Mouse (Mus musculus) lung, postnatal 25 days (tissue): ENCODE measurements at regions not wholly inside any gene's neighbourhood (a gene's known extent, or its start where the extent isn't known, plus 50 kb on each side); places are given as distances from the start of the nearest gene placed in this dataset.

Experiments used
- DNase-seq: peaks from one replicate; pipeline ENCODE4 v3.0.0; 2022; ENCODE audit warnings: low spot score

DNA sequence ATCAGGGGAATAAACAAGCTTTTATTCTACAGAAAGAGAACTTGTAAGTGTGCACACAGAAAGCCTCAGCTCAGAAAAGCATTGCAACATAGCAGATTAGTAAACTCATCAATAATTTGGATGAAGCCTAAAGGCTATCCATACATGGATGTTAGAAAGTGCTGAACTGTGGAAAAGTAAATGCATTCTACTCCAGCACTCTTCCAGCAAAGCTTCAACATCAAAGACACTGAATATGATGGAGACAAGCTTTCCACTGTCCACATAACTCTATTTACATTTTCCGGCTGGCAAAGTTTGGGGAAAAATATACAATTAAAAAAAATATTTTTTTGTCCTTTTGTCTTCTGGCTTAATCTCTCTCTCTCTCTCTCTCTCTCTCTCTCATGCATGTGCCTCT, 69.7 kb downstream of the Slitrk6 start:
- no peak for DNase-seq

DNA sequence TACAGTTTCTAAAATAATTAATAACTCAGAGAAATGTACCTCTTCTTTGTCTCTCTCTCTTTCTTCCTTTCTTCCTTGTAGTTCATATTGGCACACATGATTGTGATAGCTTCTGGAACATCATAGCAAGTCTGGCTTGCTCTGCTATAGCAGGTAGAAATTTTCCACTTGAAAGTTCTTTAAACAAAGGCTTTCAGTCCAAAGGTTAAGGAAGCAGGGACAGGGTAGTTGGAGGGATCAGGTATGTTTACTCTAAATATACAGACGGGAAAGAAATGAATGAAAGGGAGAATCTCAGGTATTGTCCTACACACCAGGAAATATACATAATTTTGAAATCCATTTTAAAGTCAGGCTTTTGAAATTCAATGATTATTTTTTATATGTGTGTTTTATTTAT, 75.2 kb downstream of the Slitrk6 start:
- DNase-seq = no peak

DNA sequence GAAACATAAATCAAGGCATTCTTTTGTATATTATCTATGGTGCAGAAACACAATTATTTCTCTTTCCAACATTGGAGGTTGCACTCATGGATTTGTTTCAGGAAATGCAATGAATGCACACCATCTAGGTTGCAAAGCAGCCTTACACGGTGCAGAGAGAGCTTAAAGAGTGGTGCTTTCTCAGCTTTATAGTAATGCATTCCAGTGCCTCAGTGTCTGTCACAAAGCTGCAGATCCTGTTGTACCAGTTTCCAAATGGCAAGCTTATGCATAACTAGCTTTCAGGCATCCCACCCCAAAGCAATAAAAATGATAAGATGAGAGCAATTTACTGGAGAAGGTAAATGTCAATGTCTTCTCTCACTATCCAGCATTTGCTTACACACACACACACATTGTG, 89.2 kb downstream of the Slitrk6 start:
- no peak for DNase-seq

- DNase-seq = no peak
These were observed 91.7 kb downstream of the Slitrk6 start for GRCm38 (mm10) chr14:110663231-110663630.

DNA sequence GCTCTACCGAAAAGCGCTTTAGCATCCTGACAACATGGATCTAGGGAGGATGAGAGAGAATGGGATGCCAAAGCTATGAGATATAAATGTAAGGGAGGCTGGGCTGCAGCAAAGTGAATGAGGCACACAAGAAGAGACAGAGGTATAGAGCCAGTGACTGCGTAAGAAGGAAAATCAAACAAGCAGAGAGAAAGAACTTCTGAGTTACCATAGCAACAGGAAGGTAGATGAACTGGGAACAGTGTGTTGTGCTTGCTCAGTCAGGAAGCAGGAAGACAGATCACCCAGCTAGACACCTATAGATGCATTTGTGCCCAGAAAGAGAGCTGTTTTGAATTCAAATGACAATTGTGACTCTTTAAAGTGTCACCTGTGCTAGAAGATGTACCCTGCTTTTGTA, 120.8 kb downstream of the Slitrk6 start:
- DNase-seq = no peak

GRCm38 (mm10) chr14:110623716-110624115, 131.2 kb downstream of the Slitrk6 start:
- DNase-seq = peak; percentile 16

DNA sequence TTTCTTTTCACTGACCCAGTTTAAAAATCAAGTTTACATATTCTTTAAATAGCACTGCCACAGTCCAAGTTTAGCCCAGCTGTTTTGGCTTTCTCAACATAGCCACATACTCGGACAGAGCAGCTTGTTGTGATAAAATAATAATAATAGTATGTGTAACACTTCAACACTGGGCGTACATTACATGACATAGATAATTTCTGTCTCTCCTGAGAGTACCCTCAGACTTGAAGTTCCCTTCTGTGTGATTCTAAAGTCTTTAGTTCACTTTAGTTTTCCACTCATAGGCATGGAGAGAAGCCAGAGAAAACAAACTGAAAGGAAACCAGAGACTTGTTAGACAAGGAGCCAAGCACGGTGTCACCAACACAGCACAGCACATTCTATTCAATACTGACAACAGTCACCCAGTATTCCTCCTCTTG, 136.4 kb downstream of the Slitrk6 start:
- peak; percentile 7 for DNase-seq

DNA sequence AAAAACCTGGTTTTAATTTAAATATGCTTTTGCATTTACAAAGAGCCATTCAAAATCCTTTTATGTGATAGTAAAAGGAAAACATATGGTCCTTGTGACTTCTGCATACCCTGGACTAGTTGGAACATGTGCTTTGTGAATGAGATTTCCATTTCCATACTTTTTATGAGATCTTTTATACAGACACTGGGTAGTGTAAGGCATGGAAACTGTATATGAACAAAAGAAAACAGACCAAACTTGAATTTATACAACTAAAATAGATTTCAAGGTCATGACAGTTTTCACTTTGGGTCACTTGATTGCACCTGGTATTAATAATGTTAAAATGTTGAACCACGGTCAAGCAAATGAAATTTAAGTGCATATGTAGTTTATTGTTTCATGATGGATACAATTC, 138.5 kb downstream of the Slitrk6 start:
- no peak for DNase-seq

GRCm38 (mm10) chr14:110580311-110580710, 174.6 kb downstream of the Slitrk6 start:
- no peak for DNase-seq

DNA sequence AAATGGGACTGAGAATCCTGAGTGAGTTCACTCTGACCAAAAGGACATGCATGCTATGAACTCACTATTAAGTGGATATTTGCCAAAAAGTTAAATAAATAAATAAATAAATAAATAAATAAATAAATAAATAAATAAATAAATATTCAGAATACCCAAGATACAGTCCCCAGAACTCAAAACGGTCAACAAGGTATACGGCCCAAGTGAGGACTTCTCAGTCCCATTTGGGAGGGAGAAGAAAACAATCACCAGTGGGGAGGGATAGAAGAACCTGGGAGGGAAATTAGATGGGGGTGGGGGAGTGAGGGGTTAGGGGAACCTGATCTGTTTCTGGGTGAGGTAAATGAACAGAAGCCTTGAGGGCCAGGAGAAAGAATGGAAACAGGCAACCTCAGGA, 184.2 kb downstream of the Slitrk6 start:
- DNase-seq = no peak

- DNase-seq = no peak
These were observed 189.0 kb downstream of the Slitrk6 start for GRCm38 (mm10) chr14:110565783-110566445.

- no peak for DNase-seq
These were observed 190.3 kb downstream of the Slitrk6 start for GRCm38 (mm10) chr14:110564621-110565020.

DNA sequence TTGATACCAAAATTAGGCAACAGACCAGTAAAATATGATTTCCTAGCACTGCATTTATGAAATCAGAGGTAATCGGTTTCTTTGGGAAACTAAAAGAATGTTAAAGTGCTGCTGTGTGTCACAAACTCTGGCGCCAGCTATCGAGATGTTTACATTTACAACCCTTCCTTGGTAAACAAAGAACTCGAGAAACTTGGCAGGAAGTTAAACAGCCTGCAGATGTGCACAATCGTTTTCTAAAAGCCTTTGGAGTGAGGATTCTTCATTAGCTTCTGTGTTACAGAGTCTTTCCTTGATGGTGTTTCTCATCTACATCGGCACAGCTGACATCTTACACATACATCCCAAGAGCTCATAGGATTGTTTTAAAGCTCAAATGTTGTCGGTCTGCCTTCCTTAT, 209.7 kb downstream of the Slitrk6 start:
- DNase-seq = no peak

DNA sequence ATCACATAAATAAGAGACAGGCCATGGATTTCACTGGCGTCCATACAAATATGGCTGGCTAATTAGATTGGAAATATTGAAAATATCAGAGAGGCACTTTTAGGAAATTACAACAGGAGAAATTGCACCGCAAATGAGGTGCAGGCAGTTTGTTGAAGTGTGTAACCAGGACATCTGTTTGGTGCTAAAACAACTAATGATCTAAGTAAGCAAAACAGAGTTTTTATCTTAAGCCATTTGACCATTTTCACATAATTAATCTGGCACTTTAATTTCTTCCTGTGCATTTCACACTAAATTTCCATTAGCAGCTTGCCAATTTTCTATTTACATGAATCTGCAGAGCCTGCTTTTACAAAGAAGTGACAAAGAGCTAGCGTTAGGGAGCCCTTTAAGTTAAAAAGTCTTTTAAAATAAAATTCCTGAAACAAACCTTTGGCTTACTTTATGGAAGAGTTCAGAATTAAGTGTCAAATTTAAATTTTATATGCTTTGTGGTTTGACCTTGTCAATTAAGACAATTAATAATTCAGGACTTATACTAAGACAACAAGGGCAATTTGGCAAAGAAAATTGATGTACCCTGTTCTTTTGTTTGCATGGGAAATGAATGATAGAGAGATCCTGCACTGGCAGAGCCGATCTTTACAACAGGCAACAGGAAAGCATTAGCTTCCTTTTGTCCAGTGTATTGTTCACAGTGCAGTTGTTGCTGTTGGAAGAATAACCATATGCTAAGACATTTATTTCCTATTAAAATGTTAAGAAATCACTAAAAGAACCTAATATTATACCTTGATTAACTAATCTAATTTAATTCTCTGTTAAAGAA, 211.4 kb downstream of the Slitrk6 start:
- no peak for DNase-seq

- no peak for DNase-seq
These were observed 227.6 kb downstream of the Slitrk6 start for GRCm38 (mm10) chr14:110527306-110527705.

- DNase-seq = no peak
These were observed 269.9 kb downstream of the Slitrk6 start for GRCm38 (mm10) chr14:110485057-110485456.

GRCm38 (mm10) chr14:110472743-110473142, 282.2 kb downstream of the Slitrk6 start:
- no peak for DNase-seq

DNA sequence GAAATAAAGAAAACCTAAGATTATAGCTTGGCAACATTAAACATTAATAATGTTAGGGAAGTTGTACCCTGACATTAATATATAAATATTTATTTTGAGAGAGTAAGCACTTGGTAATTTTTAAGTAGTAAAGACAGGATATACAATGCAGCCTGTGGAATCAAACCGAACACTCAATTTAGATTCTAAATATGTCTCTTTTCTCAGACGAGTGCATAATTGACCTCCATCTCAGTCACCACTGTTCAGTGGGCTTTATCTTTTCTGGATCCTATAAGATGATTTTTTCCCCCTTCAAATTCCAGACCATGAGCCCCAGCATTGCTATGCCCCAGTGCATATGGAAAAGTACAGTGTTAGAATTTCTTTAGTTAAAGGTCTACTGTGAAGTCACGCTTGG, 282.8 kb downstream of the Slitrk6 start:
- DNase-seq = no peak

- DNase-seq = no peak
These were observed 284.2 kb downstream of the Slitrk6 start for GRCm38 (mm10) chr14:110470714-110471113.

DNA sequence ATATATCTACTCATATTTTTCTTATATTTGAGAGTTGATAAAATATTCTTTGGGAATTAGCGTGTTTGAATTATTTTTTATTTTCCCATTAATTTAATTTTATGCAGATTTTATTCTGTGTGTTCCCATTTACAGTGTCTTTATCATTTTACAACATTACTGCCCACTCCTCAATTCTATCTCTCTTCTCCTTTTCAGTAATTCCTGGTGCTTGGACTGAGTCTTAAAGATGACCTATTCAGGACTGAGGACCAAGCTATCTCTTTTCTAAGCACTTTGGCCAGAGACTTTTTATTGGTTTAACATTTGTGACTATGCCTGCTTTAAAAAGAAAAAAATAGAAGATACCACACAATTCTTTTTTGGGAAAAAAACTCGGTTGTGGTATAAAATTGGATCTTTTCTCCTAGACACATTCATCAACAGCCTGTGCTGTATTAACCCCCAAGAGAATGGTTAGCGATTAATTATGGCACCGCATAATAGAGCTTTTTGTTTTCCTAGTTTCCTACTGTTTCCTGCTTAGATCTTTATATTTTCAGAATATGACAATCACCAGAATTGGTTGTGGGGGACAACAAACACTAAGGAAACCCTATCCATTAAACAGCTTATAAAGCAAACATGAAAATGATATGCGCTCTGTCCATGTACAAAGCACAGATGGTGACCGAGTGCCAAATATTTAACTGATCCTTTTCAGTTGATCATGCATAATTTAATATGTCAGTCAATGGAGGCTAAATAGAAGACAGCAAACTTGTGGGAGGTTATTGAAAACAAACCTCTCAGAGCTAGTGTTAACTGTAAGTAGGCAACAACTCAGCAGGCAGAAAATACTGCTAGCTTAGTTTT, 286.3 kb downstream of the Slitrk6 start:
- no peak for DNase-seq
